Mouse (Mus musculus) heart, embryonic 11.5 days (tissue): ENCODE data around the gene Ccl27a. TPM values are rescaled to one million over a fixed set of nuclear protein-coding genes. Genes with fewer than 3 reads are reported as not detected.

Experiments
- ATAC-seq: fragments of 200-750 bp; cut with Nextera tagmentation; replicated peaks from 2 replicates; pipeline ENCODE4 v1.8.0; 2017; ENCODE audit warnings: moderate library complexity; ENCODE audit not compliant: insufficient number of reproducible peaks, low FRiP score, low TSS enrichment
- H3K27ac ChIP-seq: fragments of 300-500 bp; sonication (generic); 2 replicates; pipeline ENCODE4 v1.5.1; 2014; ENCODE audit warnings: mild to moderate bottlenecking, low read depth, low read length
- H3K27me3 ChIP-seq: fragments of 300-500 bp; sonication (generic); 2 replicates; pipeline ENCODE4 v1.6.1; 2014; ENCODE audit warnings: mild to moderate bottlenecking, low read length, mixed read lengths; ENCODE audit not compliant: control insufficient read depth, insufficient read depth
- H3K36me3 ChIP-seq: fragments of 300-500 bp; sonication (generic); 2 replicates; pipeline ENCODE4 v1.6.1; 2014; ENCODE audit warnings: mild to moderate bottlenecking, low read length, moderate library complexity, mixed read lengths; ENCODE audit not compliant: control insufficient read depth, insufficient read depth
- H3K4me1 ChIP-seq: fragments of 300-500 bp; sonication (generic); 2 replicates; pipeline ENCODE4 v1.6.1; 2014; ENCODE audit warnings: low read length; ENCODE audit not compliant: control insufficient read depth, insufficient read depth
- H3K4me2 ChIP-seq: fragments of 300-500 bp; sonication (generic); 2 replicates; pipeline ENCODE4 v1.6.1; 2014; ENCODE audit warnings: mild to moderate bottlenecking, moderate library complexity
- H3K4me3 ChIP-seq: fragments of 300-500 bp; sonication (generic); 2 replicates; pipeline ENCODE4 v1.5.1; 2014; ENCODE audit warnings: low read depth, low read length
- H3K9ac ChIP-seq: fragments of 300-500 bp; sonication (generic); 2 replicates; pipeline ENCODE4 v1.6.1; 2014; ENCODE audit warnings: mild to moderate bottlenecking, low read depth, low read length, moderate library complexity
- H3K9me3 ChIP-seq: fragments of 300-500 bp; sonication (generic); replicated peaks from 2 replicates; pipeline ENCODE4 v1.6.1; 2016; ENCODE audit warnings: low read length; ENCODE audit not compliant: control insufficient read depth
- WGBS: fragments of 180-500 bp; shearing (Covaris S2); extraction: QIAGEN DNeasy Blood & Tissue Kit; methylation state at CpG from one replicate; pipeline ENCODE4 v1.1.7; 2014; ENCODE audit not compliant: insufficient replicate concordance; 5-methylcytosine and 5-hydroxymethylcytosine counted together
- polyA plus RNA-seq: library from polyadenylated mRNA; unstranded; fragments of >200 nt; fragmentation: Nextera tagmentation; extraction: Ambion mirVana; gene quantifications from 2 replicates; pipeline ENCODE4 v1.2.1, GENCODE M21; 2014

Ccl27a gene
- polyA plus RNA-seq, 1 experiment from 2014 or later = 42.7 TPM

DNA sequence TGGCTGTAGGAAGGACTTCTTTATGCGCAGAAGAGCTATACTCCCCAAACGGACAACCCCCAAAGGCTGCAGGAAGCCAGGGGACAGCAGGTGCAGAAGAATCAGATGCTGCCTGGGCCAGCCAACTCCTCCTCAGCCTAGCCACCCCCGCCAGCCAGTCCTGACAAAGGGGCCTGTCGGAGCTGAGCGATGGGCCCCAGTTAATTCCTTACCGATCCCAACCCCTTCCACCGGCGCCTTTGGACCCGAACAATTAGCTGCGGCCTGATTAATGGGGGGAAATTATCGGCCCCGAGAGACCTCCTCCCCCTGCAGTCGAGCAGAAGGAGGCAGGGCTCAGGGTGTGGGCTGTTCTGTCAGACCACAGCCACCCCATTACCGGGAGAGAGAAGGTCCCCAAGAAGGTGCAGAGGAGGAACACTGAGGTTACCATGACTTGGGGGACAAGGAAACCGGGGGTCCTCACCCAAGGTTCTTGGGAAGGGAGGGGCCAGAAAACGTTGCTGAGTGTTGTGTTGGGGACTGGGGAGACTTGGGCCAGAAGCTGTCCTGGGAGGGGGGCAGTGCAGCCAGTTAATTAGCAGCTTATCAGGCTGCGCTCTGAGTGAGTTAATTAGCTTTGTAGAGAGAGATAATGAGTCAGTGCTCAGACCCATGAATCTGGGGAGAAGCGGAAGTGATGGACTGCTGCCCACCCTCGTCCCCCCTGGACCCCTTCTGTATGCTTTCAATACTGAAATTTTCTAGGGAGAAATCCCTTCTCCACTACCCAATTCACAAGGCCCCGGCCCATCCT is 47.0 kb downstream of the Ccl27a start:
- Histone ChIP-seq H3K4me3 (no peak overlapping the region), H3K36me3 (no peaks in the 10 kb centered on the region), H3K4me2 (no peak overlapping the region), H3K27me3 (peaks cover 80% of the 10 kb centered on the region), H3K9ac (no peak overlapping the region), H3K9me3 (no peaks in the 10 kb centered on the region), H3K27ac (no peak overlapping the region), H3K4me1 (peaks cover 11% of the 10 kb centered on the region; the same call in 1 of the 2 replicates)
- WGBS = 11% methylated on average over 20 of the region's 20 CpGs
- no peak for ATAC-seq

- under 1% methylated on average over 27 of the region's 27 CpGs for WGBS
- Histone ChIP-seq H3K4me1 (peaks cover 11% of the 10 kb centered on the region; the same call in 1 of the 2 replicates), H3K9me3 (no peaks in the 10 kb centered on the region), H3K36me3 (peaks cover 11% of the 10 kb centered on the region), H3K27ac (no peak within 1 kb of the TSS), H3K27me3 (peaks cover 44% of the 10 kb centered on the region), H3K4me2 (peak within 1 kb of the TSS; percentile 90), H3K4me3 (peak within 1 kb of the TSS; percentile 82), H3K9ac (peak within 1 kb of the TSS; percentile 83)
- ATAC-seq = peak; percentile 93
Observed at GRCm38 (mm10) chr4:41722918-41723351, 51.1 kb downstream of the Ccl27a start, which contains the start of gene Dctn3. Gene Dctn3 (minus strand): TSS chr4:41723170.

Other genes with a start within 250 kb of the Ccl27a start
- gene Fam219a, start 204.7 kb downstream of the Ccl27a start, polyA plus RNA-seq = 1.5 and 1.8 TPM in 2 replicates
- 1.2 TPM in 2 replicates for gene Dnaic1, start 204.5 kb downstream of the Ccl27a start, polyA plus RNA-seq
- 4.1 and 4.7 TPM in 2 replicates for gene Enho, start 133.9 kb downstream of the Ccl27a start, polyA plus RNA-seq
- gene Cntfr, start 77.2 kb downstream of the Ccl27a start, polyA plus RNA-seq = 4.1 and 4.3 TPM in 2 replicates
- gene Il11ra1, start 74.3 kb downstream of the Ccl27a start, polyA plus RNA-seq = 128 and 137 TPM in 2 replicates
- 50.2 and 51.6 TPM in 2 replicates for gene Rpp25l, start 60.7 kb downstream of the Ccl27a start, polyA plus RNA-seq
- 120 and 126 TPM in 2 replicates for gene Dctn3, start 51.1 kb downstream of the Ccl27a start, polyA plus RNA-seq
- gene Arid3c, start 43.1 kb downstream of the Ccl27a start, polyA plus RNA-seq = not detected in 2 replicates
- gene Galt, start 19.0 kb downstream of the Ccl27a start, polyA plus RNA-seq = 63.1 and 65.1 TPM in 2 replicates
- gene Sigmar1, start 18.1 kb downstream of the Ccl27a start, polyA plus RNA-seq = 69.9 and 76.8 TPM in 2 replicates
- not detected in 2 replicates for gene Gm21541, start 129.4 kb upstream of the Ccl27a start, polyA plus RNA-seq
- 0.83 and 1.9 TPM in 2 replicates for gene Gm20878, start 167.3 kb upstream of the Ccl27a start, polyA plus RNA-seq
- gene Fam205a4, start 191.8 kb upstream of the Ccl27a start, polyA plus RNA-seq = not detected in 2 replicates